Mouse (Mus musculus) gastrocnemius, postnatal 4 days (tissue): ENCODE measurements at regions not wholly inside any gene's neighbourhood (a gene's known extent, or its start where the extent isn't known, plus 50 kb on each side); places are given as distances from the start of the nearest gene placed in this dataset.
A peak's percentile ranks its signal among the peaks of the same experiment; 100 is the strongest.

Source experiments
- DNase-seq, 2 experiments: peaks; one replicate each; pipeline ENCODE4 v3.0.0; 2021 to 2022; ENCODE audit warnings: low spot score in 2 of 2, mixed read lengths in 2 of 2

GRCm38 (mm10) chr6:84392752-84393511, 200.8 kb downstream of the Cyp26b1 start:
- DNase-seq: no peak

GRCm38 (mm10) chr6:84391016-84391415, 202.7 kb downstream of the Cyp26b1 start:
- no peak for DNase-seq

DNA sequence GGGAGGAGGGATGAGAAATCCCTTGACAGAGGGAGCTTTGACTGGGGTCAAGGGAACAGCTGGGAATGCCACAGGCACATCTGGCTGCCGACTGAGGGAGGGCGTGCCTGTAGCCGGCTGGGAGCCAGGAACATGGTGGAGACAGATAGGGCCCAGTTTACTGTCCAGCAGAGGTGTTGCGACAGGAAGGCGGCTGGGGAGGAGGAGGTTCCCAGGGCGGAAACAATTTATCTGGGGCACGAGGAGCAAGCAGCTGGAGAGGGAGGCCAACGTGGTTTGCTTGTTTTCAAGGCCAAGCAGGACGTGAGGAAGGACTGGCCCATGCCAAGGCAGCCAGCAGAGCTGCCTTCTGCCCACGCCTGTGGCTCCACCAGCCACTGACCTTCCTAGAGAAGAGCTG, 208.0 kb downstream of the Cyp26b1 start:
- peak in 1 of 2 experiments; percentile 42 for DNase-seq

DNA sequence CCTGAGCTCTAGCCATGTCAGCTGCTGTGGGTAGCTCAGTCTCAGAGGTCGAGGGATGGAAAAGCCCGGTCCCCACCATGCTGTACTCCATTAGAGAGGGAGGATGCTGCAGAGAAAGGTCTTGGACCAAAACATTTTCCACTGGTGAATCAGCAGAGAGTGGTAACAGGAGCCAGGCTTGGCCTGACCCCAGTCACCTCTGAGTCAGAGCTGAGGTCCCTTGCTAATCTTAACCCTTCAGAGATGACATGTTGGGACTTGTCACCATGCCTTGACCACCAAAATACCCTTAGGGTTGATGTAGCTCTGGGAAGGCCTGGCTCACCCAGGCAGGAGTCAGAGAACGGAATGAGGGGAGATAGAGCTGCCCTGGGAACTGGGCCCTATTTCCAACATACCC, 210.0 kb downstream of the Cyp26b1 start:
- DNase-seq: no peak

GRCm38 (mm10) chr6:84383141-84383540, 210.6 kb downstream of the Cyp26b1 start:
- no peak for DNase-seq

DNA sequence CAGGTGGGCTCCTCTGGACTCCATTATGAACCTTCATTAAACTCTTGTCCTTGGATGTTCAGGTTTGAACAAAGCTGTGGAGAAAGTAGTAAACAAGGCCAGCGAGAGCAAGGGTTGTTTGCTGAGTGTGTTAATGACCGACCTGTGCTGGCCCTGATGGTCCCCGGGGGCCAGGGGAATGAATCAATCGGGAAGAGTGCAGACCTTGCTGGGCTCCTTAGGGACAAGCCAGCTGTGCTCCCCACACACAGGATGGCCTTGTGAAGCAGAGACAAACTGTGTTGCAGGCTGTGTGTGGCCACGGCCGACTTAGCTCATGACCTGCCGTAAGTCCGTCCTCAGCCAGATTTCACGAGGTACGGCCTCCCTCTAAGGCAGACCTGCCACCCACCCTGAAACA, 212.1 kb downstream of the Cyp26b1 start:
- no peak for DNase-seq

- no peak for DNase-seq
These were observed 217.0 kb downstream of the Cyp26b1 start for GRCm38 (mm10) chr6:84376666-84377065.

GRCm38 (mm10) chr6:84375498-84375897, 218.2 kb downstream of the Cyp26b1 start:
- DNase-seq: peak in 1 of 2 experiments; percentile 43

DNA sequence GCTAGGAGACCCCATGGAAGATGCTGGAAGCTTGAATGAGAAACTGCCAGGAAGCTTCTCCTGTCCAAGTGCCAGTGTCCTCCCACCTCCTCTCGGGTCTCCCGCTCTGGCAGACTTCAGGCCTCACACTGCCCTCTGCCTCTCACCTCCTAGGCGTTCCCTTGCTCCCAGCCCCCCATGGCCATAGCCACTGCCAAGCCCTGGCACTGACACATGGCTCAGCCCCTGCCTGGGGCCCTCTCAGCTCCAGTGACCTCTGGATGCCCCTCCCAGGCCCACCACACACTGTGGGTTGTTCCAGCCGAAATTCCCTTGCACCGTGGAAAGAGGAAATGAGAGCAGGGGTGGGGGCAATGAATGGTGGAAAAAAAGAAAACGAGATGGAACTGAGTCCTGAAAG, 227.3 kb downstream of the Cyp26b1 start:
- no peak for DNase-seq

DNA sequence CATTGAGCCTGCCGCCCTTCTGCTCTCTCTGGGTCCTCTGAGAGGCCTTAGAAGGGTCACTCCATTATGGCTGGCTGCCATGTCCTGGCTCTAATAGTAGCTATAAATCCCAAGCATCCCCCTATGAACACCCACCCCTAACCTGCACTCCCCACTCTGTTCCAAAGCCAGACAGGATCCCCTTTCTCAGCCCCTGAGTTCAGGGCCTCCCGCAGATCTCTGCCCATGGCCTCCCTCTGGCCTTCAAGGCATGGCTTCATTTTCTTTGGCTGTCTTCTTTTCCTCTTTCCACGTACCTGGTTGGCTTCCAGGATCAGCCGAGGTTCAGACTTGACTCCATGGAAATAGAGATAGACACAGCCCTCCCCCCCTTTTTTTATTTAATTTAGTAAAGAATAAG, 227.8 kb downstream of the Cyp26b1 start:
- DNase-seq: no peak

DNA sequence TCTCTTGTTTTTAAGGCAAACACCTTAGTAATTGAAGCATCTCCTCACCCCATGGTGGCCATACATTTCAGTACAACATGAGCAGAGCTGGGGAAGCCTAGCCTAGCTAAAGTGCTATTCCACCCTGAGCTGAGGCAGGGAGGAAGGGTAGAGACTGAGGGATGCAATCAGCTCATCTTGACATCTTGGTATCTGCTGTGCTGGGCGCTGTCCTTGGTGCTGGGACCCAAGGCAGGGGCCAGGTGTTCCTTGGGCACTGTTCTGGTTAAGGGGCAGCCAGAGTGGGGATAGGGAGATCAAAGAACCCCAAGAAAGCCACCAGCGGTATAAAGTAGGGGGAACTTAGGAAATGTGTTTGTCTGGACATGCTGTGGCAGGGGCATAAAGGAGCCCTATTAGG, 228.7 kb downstream of the Cyp26b1 start:
- no peak for DNase-seq

DNA sequence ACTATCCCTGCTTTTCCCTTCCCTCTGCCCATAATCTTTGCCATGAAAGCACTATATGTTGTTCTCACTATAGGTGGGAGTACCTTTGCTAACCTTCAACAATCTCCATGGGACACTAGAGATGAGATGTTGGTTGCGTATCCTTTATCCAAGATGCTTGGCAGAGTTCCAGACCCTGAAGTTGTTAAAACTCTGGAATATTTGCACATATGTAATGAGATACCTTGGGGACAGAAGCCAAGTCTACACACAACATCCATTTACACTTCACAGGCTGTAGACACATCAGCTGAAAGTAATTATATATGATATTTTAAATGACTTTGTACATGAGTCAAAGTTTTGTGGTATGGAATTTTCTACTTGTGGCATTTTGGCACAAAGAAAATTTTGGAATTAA, 231.4 kb downstream of the Cyp26b1 start:
- DNase-seq: no peak

- DNase-seq: no peak
These were observed 235.8 kb downstream of the Cyp26b1 start for GRCm38 (mm10) chr6:84357911-84358310.

DNA sequence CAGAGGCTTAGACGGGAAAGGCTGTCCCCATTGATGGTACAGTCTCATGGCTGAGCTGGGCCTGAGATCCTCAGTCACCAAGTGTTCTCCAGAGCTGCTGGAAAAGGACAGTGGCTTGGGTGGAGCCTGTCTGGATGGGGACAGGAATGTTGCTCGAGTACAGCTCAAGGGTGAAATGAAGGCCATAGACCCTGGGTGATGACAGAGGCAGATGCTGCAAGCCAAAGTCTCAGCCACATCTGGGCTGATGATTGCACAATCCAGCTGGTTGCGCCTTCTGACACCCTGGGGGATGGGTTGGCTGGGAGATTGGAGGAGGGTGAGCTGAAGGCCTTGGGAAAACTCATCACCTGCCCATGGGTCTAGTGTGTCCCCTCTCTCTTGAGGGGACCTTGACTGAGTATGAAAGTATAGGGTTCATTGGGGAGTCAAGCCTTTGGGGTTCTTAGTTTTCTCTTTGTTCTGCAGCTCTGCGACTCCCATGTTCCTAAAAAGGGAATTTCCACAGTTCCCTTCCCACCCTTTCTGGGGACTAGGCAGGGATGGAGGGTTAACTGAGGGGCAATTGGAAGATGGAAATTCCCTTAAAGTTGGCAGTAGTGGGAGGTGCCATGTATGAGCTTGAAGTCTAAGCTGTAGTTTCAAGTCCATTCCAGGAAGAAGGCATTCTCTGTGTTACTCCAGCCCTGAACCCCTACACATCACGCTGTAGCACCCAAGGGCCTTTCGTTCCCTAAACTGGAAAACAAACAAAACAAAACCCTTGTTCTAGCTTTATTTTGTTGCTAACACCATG, 240.1 kb downstream of the Cyp26b1 start:
- DNase-seq: no peak

DNA sequence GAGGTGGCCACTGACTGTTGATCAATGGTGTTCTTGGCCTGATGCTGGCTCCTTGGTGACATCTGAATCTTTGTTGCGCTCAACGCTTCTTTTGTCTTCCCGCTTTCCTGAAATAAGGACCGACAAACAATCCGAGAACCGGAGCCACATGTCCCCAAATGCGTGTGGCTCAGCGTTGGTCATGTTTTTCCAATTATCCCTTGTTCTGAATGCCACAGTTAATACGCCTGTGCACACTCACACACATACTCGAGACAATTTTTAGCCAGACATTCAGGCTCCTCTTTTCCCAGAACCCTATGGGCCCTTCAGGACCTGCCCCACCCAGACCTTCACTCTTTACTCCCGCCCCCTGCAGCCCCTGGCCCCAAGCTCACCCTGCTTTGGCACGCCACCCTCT, 248.8 kb downstream of the Cyp26b1 start:
- DNase-seq: no peak

DNA sequence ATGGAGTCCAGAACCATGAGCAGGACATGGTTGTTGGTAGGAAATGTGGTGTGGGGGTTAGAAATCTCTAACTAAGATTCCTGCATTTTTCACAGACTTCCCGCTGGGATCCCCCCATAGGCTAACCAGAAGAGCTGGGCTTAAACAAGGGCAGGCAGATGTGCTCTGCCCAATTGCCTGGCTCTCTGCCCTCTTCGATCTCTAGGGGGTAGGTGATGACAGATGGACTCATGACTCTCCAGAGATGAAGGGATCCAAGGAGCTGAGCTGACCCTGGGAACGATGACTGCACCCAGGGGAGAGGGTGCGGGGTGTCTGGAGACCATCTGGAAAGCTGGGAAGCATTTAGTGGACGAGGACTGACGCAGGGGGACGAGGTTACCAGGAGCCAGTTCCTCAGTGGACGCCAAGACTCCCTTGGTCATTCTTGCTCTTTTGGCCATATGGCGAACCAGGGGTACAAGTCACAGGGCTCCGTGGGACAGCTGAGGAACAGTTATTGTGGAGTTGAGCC, 260.0 kb downstream of the Cyp26b1 start:
- DNase-seq: no peak

DNA sequence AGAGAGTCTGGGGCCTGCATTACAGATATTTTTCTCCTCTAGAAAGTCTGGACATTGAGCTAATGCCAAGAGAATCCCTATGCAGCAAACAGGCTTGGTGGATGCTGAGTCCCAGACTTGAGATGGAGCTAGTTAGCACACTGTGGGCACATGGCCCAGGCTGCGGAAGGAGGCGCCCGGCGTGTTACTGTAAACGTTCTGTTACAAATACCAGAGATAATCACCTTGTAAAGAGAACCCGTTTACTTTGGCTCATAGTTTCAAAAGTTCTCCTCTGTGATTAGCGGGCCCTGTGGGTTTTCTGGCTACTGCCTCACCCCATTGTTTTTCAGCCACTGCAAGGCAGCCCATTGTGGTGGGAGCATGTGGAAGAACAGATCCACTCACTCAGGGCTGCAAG, 264.6 kb downstream of the Cyp26b1 start:
- DNase-seq: no peak

- DNase-seq: no peak
These were observed 265.7 kb downstream of the Cyp26b1 start for GRCm38 (mm10) chr6:84328030-84328390.

DNA sequence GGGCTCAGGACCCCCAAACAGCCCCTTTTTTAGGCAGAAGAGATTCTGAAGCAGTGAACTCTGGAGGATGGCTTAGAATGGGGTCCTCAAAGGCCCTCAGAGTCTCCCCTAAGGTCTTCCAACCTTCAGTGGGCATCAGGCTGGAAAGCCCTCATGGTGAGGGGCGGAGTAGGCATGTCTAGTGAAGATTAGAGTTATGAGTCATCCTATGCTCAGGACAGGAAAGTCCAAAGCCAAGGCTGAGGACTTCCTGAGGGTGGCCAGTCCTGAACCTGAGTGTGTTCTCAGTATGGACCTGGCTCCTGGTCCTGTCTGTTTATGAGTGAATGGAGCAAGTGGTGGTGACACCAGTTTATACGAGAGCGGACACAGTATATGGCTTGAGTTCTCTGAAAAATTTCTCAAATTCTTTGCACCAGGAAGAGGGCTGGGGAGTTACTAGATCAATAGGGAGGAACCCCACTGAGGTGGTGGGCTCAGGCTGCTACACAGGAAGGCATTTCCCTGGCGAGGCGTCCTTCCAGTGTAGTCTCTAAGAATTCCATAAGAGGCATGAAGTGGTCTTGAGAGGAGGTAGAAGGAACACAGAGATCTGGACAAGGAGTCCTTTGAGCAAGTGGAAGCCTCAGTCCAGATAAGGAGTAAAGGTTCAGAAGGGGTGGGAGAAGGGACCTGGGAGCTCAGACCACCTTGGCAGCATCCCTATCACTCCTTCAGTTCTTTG, 266.2 kb downstream of the Cyp26b1 start:
- no peak for DNase-seq

GRCm38 (mm10) chr6:84325384-84326114, 268.2 kb downstream of the Cyp26b1 start:
- DNase-seq: no peak

GRCm38 (mm10) chr6:84324185-84324584, 269.5 kb downstream of the Cyp26b1 start:
- no peak for DNase-seq
